Mouse (Mus musculus) large intestine, adult 2 months (tissue): ENCODE data around the gene Fbh1. TPM values are rescaled to one million over a fixed set of nuclear protein-coding genes. Genes with fewer than 3 reads are reported as not detected.

Source experiments
- polyA plus RNA-seq: library from polyadenylated mRNA; depleted of rRNA; stranded (reverse); fragments of >200 nt; gene quantifications from 2 replicates; pipeline ENCODE4 v1.2.3, GENCODE M21; 2012; rRNA removed

The Fbh1 gene
- polyA plus RNA-seq, 1 experiment = 25.1 TPM

Other genes with a start within 250 kb of the Fbh1 start
- 14.7 and 21.8 TPM in 2 replicates for gene Pfkfb3, start 223.5 kb downstream of the Fbh1 start, polyA plus RNA-seq
- 35.4 and 42.2 TPM in 2 replicates for gene Rbm17, start 173.4 kb downstream of the Fbh1 start, polyA plus RNA-seq
- not detected in 2 replicates for gene Gm17490, start 151.3 kb downstream of the Fbh1 start, polyA plus RNA-seq
- gene Il2ra, start 134.8 kb downstream of the Fbh1 start, polyA plus RNA-seq = 0.36 and 0.73 TPM in 2 replicates
- 27.5 and 39.0 TPM in 2 replicates for gene Il15ra, start 72.3 kb downstream of the Fbh1 start, polyA plus RNA-seq
- gene Ankrd16, start 294 bp upstream of the Fbh1 start, polyA plus RNA-seq = 55.9 and 67.8 TPM in 2 replicates